Comparison of ENCODE assay signal across 21 mouse cellular contexts in the genomic region with DNA sequence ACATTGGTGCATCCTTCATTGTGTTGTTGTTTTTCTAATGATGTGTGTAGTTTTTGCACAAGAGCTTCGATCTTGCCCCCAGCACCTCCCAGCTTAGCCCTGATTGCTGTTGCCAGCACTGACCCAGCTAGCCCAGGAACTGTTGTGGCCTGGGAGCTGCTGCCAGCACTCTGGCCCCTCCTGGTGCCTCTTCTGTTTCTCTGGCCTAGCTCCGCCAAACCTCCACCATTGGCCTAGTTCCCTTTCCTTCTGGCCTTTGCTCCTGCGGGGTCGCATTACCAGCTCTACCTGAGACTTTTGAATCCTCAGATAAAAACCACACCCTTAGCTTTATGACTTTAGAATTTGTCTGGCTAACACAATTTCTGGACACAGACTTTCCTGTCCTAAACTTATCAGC. TPM values are rescaled to one million over a fixed set of nuclear protein-coding genes. Genes with fewer than 3 reads are reported as not detected.
DNase-seq lines count a peak whose midpoint lies in the region; ATAC-seq and TF ChIP-seq lines count a peak whose summit lies in the region.
"Had no signal": no experiment of that assay in that cellular context is flagged by ENCODE, and none has a peak within 500 bp of the region (broad histone marks: within the 10 kb centered on the region; RNA-seq: fewer than 3 reads in every experiment).

No protein-coding gene starts in this region.

- H3K27ac ChIP-seq in gastrocnemius, adult 2 months, result no peak overlapping the region
- peak overlapping the region; percentile 54 for H3K27ac ChIP-seq in heart, embryonic 10.5 days
- H3K27ac ChIP-seq in heart, embryonic 12.5 days (ENCODE audit: poor library complexity, severe bottlenecking), result no peak overlapping the region
- H3K27ac ChIP-seq in kidney, embryonic 15.5 days, result 0 out of 2 replicates have a peak overlapping the region, but pooled peaks have one; percentile 45
- no peak overlapping the region for H3K27ac ChIP-seq in intestine, embryonic 16.5 days (ENCODE audit: low read length)
- H3K27ac ChIP-seq: embryonic facial prominence, embryonic 13.5 days; forebrain, embryonic 12.5 days; hindbrain, embryonic 12.5 days had no signal

- no peak overlapping the region for H3K4me3 ChIP-seq in gastrocnemius, adult 2 months
- H3K4me3 ChIP-seq in heart, embryonic 10.5 days, result no peak overlapping the region
- H3K4me3 ChIP-seq in heart, embryonic 12.5 days, result no peak overlapping the region
- no peak overlapping the region for H3K4me3 ChIP-seq in kidney, embryonic 15.5 days (replicated peaks)
- no peak overlapping the region for H3K4me3 ChIP-seq in intestine, embryonic 16.5 days (ENCODE audit: low read length)
- H3K4me3 ChIP-seq: embryonic facial prominence, embryonic 13.5 days; forebrain, embryonic 12.5 days; hindbrain, embryonic 12.5 days had no signal

- H3K4me2 ChIP-seq in heart, embryonic 12.5 days, result no peak overlapping the region
- no peak overlapping the region for H3K4me2 ChIP-seq in kidney, embryonic 15.5 days
- H3K4me2 ChIP-seq in intestine, embryonic 16.5 days (ENCODE audit: low read depth, low read length), result no peak overlapping the region
- H3K4me2 ChIP-seq: embryonic facial prominence, embryonic 13.5 days; forebrain, embryonic 12.5 days; hindbrain, embryonic 12.5 days had no signal

- no peaks in the 10 kb centered on the region for H3K9me3 ChIP-seq in heart, embryonic 10.5 days
- 0 out of 2 replicates have a peak, but pooled peaks cover 2% of the 10 kb centered on the region for H3K9me3 ChIP-seq in heart, embryonic 12.5 days (replicated peaks)
- no peaks in the 10 kb centered on the region for H3K9me3 ChIP-seq in kidney, embryonic 15.5 days (replicated peaks)
- no peaks in the 10 kb centered on the region for H3K9me3 ChIP-seq in intestine, embryonic 16.5 days (ENCODE audit: control insufficient read depth, low read length)
- H3K9me3 ChIP-seq: embryonic facial prominence, embryonic 13.5 days; forebrain, embryonic 12.5 days; hindbrain, embryonic 12.5 days had no signal

- no peaks in the 10 kb centered on the region for H3K27me3 ChIP-seq in heart, embryonic 10.5 days (ENCODE audit: insufficient read depth, poor library complexity, severe bottlenecking)
- H3K27me3 ChIP-seq in heart, embryonic 12.5 days (replicated peaks), result no peaks in the 10 kb centered on the region
- H3K27me3 ChIP-seq in kidney, embryonic 15.5 days, result no peaks in the 10 kb centered on the region
- H3K27me3 ChIP-seq in intestine, embryonic 16.5 days (replicated peaks; ENCODE audit: control insufficient read depth, insufficient read depth, low read length), result no peaks in the 10 kb centered on the region
- H3K27me3 ChIP-seq: embryonic facial prominence, embryonic 13.5 days; forebrain, embryonic 12.5 days; hindbrain, embryonic 12.5 days had no signal

- no peaks in the 10 kb centered on the region for H3K36me3 ChIP-seq in heart, embryonic 10.5 days
- H3K36me3 ChIP-seq in heart, embryonic 12.5 days, result no peaks in the 10 kb centered on the region
- no peaks in the 10 kb centered on the region for H3K36me3 ChIP-seq in kidney, embryonic 15.5 days
- H3K36me3 ChIP-seq in intestine, embryonic 16.5 days (ENCODE audit: control insufficient read depth, insufficient read depth, low read length), result no peaks in the 10 kb centered on the region
- H3K36me3 ChIP-seq: embryonic facial prominence, embryonic 13.5 days; forebrain, embryonic 12.5 days; hindbrain, embryonic 12.5 days had no signal

- intact Hi-C loops in gastrocnemius, adult 2 months (cut with DNase I), result no loop called here

- H3K9ac ChIP-seq in heart, embryonic 12.5 days, result no peak overlapping the region
- no peak overlapping the region for H3K9ac ChIP-seq in kidney, embryonic 15.5 days
- no peak overlapping the region for H3K9ac ChIP-seq in intestine, embryonic 16.5 days (ENCODE audit: low read depth, low read length)
- H3K9ac ChIP-seq: embryonic facial prominence, embryonic 13.5 days; forebrain, embryonic 12.5 days; hindbrain, embryonic 12.5 days had no signal

- no peak for ATAC-seq in heart, embryonic 12.5 days (ENCODE audit: insufficient number of reproducible peaks, low FRiP score)
- ATAC-seq in kidney, embryonic 15.5 days (replicated peaks; ENCODE audit: low FRiP score), result no peak
- ATAC-seq in intestine, embryonic 16.5 days, result peak; percentile 70
- ATAC-seq: forebrain, embryonic 16.5 days; hindbrain, embryonic 16.5 days; inflammation-experienced regulatory T-cells, adult 6 months had no signal

- peak; percentile 45 for DNase-seq in gastrocnemius, adult 2 months
- no peak for DNase-seq in gastrocnemius, postnatal 25 days
- DNase-seq in heart, embryonic 10.5 days (ENCODE audit: low spot score), result no peak
- no peak for DNase-seq in kidney, adult 18-20 months
- DNase-seq: adrenal gland, postnatal 10 days; cerebellum, adult 11 months; cerebellum, adult 9-10 months; cerebellum, postnatal 36 days; heart, adult 18-20 months; heart, postnatal 36 days; kidney, adult 8-10 months had no signal

- WGBS in heart, embryonic 10.5 days, result 88% methylated on average over 4 of the region's 4 CpGs
- 82% methylated on average over 4 of the region's 4 CpGs for WGBS in heart, embryonic 12.5 days
- 90% methylated on average over 4 of the region's 4 CpGs for WGBS in kidney, embryonic 15.5 days
- WGBS in intestine, embryonic 16.5 days, result 66% methylated on average over 4 of the region's 4 CpGs

- TF ChIP-seq CTCF in gastrocnemius, adult 2 months (IDR thresholded peaks at IDR 0.05), result no peak

- H3K4me1 ChIP-seq in heart, embryonic 10.5 days, result peaks cover 16% of the 10 kb centered on the region
- H3K4me1 ChIP-seq in heart, embryonic 12.5 days (replicated peaks), result peaks cover 11% of the 10 kb centered on the region
- H3K4me1 ChIP-seq in kidney, embryonic 15.5 days, result no peaks in the 10 kb centered on the region
- peaks cover 9% of the 10 kb centered on the region for H3K4me1 ChIP-seq in intestine, embryonic 16.5 days (ENCODE audit: control insufficient read depth, insufficient read depth, low read length)
- H3K4me1 ChIP-seq: embryonic facial prominence, embryonic 13.5 days; forebrain, embryonic 12.5 days; hindbrain, embryonic 12.5 days had no signal

RNA-seq across cellular contexts. Expression of a gene that starts 17.0 kb away (rescaled TPM):
- 1 to 10 TPM; 5.0 to 5.3 TPM for total RNA-seq in gastrocnemius, adult 2 months (2021)
- total RNA-seq in gastrocnemius, postnatal 25 days (2021), result 1 to 10 TPM; 4.6 to 4.9 TPM
- polyA plus RNA-seq in heart, embryonic 10.5 days (2016; fragmentation: Nextera tagmentation; extraction: Ambion mirVana), result 39.0 and 42.9 TPM in 2 replicates
- polyA plus RNA-seq in heart, embryonic 12.5 days (2016; fragmentation: Nextera tagmentation; extraction: Ambion mirVana), result 29.6 and 30.7 TPM in 2 replicates
- 37.1 and 38.1 TPM in 2 replicates for polyA plus RNA-seq in kidney, embryonic 15.5 days (2015; fragmentation: Nextera tagmentation; extraction: Ambion mirVana)
- 30.8 and 35.0 TPM in 2 replicates for polyA plus RNA-seq in intestine, embryonic 16.5 days (2015; fragmentation: Nextera tagmentation; extraction: Ambion mirVana)

RNA-seq across cellular contexts. Expression of a gene that starts 38.2 kb away (rescaled TPM):
- total RNA-seq in gastrocnemius, adult 2 months (2021), result 1 to 10 TPM; 1.0 to 1.5 TPM
- 10 to 100 TPM in 1 of 2 experiments, 1 to 10 TPM in 1; 5.0 to 10.6 TPM for total RNA-seq in gastrocnemius, postnatal 25 days (2021)
- 206 and 245 TPM in 2 replicates for polyA plus RNA-seq in heart, embryonic 10.5 days (2016; fragmentation: Nextera tagmentation; extraction: Ambion mirVana)
- 257 and 286 TPM in 2 replicates for polyA plus RNA-seq in heart, embryonic 12.5 days (2016; fragmentation: Nextera tagmentation; extraction: Ambion mirVana)
- polyA plus RNA-seq in kidney, embryonic 15.5 days (2015; fragmentation: Nextera tagmentation; extraction: Ambion mirVana), result 99.2 and 114 TPM in 2 replicates
- polyA plus RNA-seq in intestine, embryonic 16.5 days (2015; fragmentation: Nextera tagmentation; extraction: Ambion mirVana), result 113 and 119 TPM in 2 replicates
- total RNA-seq: MEL had no signal

RNA-seq across cellular contexts. Expression of a gene that starts 58.0 kb away (rescaled TPM):
- under 1 TPM; 0.20 to 0.46 TPM for total RNA-seq in gastrocnemius, adult 2 months (2021)
- under 1 TPM; 0.24 to 0.28 TPM for total RNA-seq in gastrocnemius, postnatal 25 days (2021)
- polyA plus RNA-seq in heart, embryonic 10.5 days (2016; fragmentation: Nextera tagmentation; extraction: Ambion mirVana), result 5.3 and 6.0 TPM in 2 replicates
- polyA plus RNA-seq in heart, embryonic 12.5 days (2016; fragmentation: Nextera tagmentation; extraction: Ambion mirVana), result 5.5 and 6.4 TPM in 2 replicates
- polyA plus RNA-seq in kidney, embryonic 15.5 days (2015; fragmentation: Nextera tagmentation; extraction: Ambion mirVana), result 1.8 and 2.2 TPM in 2 replicates
- polyA plus RNA-seq in intestine, embryonic 16.5 days (2015; fragmentation: Nextera tagmentation; extraction: Ambion mirVana), result 1.1 and 1.6 TPM in 2 replicates

Comparison
In these comparisons a context has a peak if more than half of its experiments do, and no peak if none do; other contexts are left out.
1. H3K27ac ChIP-seq: peak in heart, embryonic 10.5 days (single experiment) and kidney, embryonic 15.5 days (single experiment); none in gastrocnemius, adult 2 months (single experiment), heart, embryonic 12.5 days (single experiment) and intestine, embryonic 16.5 days (single experiment).